Mouse (Mus musculus): ENCODE data around the gene Igfn1. TPM values are rescaled to one million over a fixed set of nuclear protein-coding genes. Genes with fewer than 3 reads are reported as not detected.

The Igfn1 gene
- polyA plus RNA-seq, 1 experiment from 2014 or later = not detected

DNA sequence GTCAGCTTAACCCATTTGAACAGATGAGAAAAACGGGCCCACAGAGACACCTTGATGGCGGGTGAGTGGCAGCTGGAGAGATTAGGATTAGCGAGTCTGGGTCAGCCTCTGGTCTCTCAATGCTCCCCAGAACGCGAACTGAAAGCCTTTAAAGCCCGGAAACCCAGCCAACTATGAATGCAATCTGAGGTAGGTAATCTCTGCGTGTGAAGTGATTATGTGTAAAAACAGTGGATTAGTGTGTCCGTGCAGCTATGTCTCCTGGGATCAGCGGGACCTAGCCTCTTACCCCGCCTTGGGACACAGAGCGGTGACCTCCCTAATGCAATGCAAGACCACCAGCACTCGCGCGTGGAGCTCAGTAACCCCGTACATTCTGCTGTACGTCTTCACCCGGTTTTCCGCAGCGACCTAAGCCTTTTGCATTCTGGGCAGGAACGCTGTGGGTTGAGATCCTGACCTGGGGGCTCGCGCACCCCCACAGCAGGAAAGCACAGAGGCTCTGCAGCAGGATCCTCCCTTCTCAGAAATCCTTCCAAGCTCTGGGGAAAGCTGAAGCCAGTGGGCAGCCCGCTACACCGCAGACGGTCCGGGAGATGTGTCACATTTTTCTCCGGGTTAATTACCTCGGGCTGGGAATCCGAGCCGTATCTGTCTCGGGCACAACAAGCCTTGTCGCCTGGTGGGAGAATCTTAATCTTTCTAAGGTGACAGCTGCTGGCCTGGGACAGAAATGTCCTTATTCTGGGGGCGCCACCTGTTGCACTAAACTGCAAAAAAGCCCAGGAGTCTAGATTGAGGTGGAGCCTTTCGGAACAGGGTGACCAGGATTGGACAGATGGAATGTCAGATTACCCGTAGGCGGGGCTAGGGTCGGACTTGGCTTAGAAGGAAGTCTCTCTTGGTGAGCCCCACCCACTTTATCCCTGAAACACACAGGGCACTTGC lies 1.3 kb upstream of the Igfn1 start, which contains the start of gene Tmem9:
Tmem9 (plus strand) TSS at position 940 of the 948 bp plus-strand sequence.
- 4% methylated on average over 37 of the region's 37 CpGs for WGBS
- ATAC-seq (ENCODE audit: low FRiP score) = peak; percentile 79; the same call in 1 of the 2 replicates
- peak within 1 kb of the TSS; percentile 28; the same call in 1 of the 2 replicates for H3K9ac ChIP-seq (replicated peaks)

DNA sequence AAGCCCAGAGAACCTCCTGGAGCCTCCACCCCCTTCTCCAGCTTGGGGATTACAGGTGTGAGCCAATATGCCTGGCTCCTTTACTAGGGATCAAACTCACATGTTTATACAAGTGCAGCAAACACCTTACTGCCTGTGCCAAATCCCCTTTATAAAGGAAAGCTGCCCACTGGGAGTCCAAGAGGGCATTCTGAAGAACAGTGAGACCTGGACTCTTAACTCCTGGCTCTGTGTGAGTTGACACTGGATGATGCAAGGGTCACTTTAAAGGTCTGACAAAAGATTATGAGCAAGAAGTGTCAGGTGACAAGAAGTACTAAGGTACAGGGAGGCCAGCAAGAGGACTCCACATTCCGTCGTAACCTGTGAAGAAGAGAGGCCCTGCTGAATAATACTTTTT lies 4.7 kb downstream of the Igfn1 start:
- Histone ChIP-seq H3K4me2 (no peak overlapping the region), H3K27me3 (replicated peaks) (peaks cover 7% of the 10 kb centered on the region), H3K36me3 (no peaks in the 10 kb centered on the region), H3K4me1 (no peaks in the 10 kb centered on the region), H3K27ac (replicated peaks) (no peak overlapping the region), H3K4me3 (replicated peaks) (no peak overlapping the region), H3K9me3 (replicated peaks) (no peaks in the 10 kb centered on the region), H3K9ac (replicated peaks) (no peak overlapping the region)
- ATAC-seq (ENCODE audit: low FRiP score) = no peak
- WGBS = 95% methylated on average over 2 of the region's 2 CpGs

More for the DNA sequence above, 1.3 kb upstream of the Igfn1 start, which contains the start of gene Tmem9:
- Histone ChIP-seq H3K4me1 (peaks cover 12% of the 10 kb centered on the region), H3K4me2 (peak within 1 kb of the TSS; percentile 73), H3K36me3 (no peaks in the 10 kb centered on the region), H3K9me3 (replicated peaks) (no peaks in the 10 kb centered on the region), H3K27ac (replicated peaks) (no peak within 1 kb of the TSS), H3K4me3 (replicated peaks) (peak within 1 kb of the TSS; percentile 42), H3K27me3 (replicated peaks) (peaks cover 24% of the 10 kb centered on the region)

DNA sequence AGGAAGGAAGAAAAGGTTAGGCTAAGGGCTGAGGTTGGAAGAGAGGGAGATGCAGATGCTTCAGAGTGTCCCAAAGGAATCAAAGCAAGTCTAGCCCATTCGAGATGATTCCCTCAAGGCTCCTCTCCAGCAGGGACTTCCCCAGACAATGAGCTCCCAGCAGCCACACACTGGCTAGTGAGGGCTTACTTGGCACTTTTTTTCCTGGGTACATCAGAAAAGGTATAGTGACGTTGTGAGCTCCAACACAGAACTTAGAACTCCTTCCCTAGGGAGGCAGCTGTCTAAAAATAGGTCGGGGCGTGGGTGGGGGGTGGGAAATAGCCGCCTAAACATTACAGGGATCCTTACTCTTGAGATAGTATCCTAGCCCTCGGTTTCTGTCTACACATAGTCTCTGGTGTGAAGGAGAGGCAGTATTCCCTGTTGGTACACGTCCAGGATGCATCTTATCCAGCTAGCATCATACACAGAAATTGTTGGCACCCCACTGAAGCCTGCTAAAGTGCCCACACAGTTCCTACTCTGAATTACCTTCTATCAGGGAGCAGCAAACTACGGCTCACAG lies 6.3 kb downstream of the Igfn1 start:
- Histone ChIP-seq H3K27me3 (replicated peaks) (peaks cover 4% of the 10 kb centered on the region; the same call in 1 of the 2 replicates), H3K9ac (replicated peaks) (no peak overlapping the region), H3K9me3 (replicated peaks) (no peaks in the 10 kb centered on the region), H3K36me3 (no peaks in the 10 kb centered on the region), H3K27ac (replicated peaks) (no peak overlapping the region), H3K4me1 (no peaks in the 10 kb centered on the region), H3K4me3 (replicated peaks) (no peak overlapping the region), H3K4me2 (no peak overlapping the region)
- WGBS = 62% methylated on average over 8 of the region's 8 CpGs
- no peak for ATAC-seq (ENCODE audit: low FRiP score)

DNA sequence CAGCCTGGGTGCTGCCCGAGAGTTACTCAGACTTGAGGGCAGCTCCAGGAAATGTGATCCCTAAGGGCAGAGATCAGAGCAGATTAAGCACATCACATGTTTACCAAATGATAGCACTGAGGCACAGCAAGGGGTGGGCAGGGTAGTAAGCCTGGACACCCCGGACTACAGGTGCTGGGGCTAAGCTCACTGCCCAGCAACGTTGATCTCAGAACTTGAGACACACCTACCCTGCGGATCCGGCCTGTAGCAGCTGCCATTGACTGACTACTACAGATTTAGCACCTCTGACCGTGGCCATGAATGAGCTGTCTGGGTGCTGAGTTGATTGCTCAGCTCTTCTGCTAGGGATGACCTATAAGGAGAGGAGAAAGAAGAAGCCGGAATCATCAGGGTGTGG lies 8.6 kb downstream of the Igfn1 start:
- no peaks in the 10 kb centered on the region for H3K9me3 ChIP-seq (replicated peaks)
- WGBS = 76% methylated on average over 7 of the region's 7 CpGs
- no peak overlapping the region for H3K4me2 ChIP-seq
- H3K4me1 ChIP-seq = no peaks in the 10 kb centered on the region
- H3K4me3 ChIP-seq (replicated peaks) = no peak overlapping the region
- no peak overlapping the region for H3K27ac ChIP-seq (replicated peaks)
- H3K36me3 ChIP-seq = no peaks in the 10 kb centered on the region
- H3K27me3 ChIP-seq (replicated peaks) = peaks cover 4% of the 10 kb centered on the region; the same call in 1 of the 2 replicates
- no peak overlapping the region for H3K9ac ChIP-seq (replicated peaks)
- ATAC-seq (ENCODE audit: low FRiP score) = no peak

DNA sequence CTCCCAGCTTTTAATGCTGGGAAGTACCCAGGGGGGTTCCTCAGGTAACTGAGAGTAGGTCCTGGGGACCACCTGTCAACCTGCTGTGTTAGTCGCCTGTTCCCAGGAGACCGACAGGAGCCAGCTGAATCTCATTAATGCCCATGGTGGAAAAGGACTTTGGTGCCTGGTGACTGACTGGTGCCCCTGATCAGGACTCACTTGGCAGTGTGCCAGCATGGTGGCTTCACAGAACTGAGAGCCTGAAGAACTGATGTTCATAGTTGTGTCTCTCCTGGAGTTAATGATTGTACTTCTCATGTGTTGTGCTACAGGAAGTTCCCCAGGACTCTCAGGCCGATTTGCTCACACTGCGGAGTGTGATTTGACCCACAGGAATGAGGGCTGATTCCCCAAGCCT lies 12.7 kb downstream of the Igfn1 start:
- Histone ChIP-seq H3K27me3 (replicated peaks) (no peaks in the 10 kb centered on the region), H3K9me3 (replicated peaks) (no peaks in the 10 kb centered on the region), H3K27ac (replicated peaks) (no peak overlapping the region), H3K4me2 (no peak overlapping the region), H3K4me3 (replicated peaks) (no peak overlapping the region), H3K4me1 (no peaks in the 10 kb centered on the region), H3K9ac (replicated peaks) (no peak overlapping the region), H3K36me3 (no peaks in the 10 kb centered on the region)
- no peak for ATAC-seq (ENCODE audit: low FRiP score)
- WGBS = 89% methylated on average over 4 of the region's 4 CpGs

DNA sequence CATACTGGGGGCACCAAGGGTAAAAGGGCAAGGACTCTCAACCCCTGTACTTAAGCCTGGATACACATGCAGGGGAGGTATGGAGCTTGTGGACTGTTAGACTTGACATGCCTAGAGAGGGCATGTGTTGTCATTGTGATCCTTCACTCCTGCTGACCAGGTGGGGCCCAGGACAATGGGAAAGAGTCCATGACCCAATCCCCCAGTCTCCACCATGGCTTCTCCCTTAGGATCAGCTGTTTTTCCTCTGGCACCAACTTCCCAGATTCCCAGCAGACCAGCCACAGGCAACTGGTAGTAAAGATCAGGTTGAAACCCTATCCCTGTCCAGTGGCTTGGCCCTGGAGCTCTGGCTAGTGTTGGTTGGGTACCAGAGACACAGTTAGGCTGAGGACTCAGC lies 16.3 kb downstream of the Igfn1 start:
- Histone ChIP-seq H3K27me3 (replicated peaks) (no peaks in the 10 kb centered on the region), H3K4me1 (no peaks in the 10 kb centered on the region), H3K27ac (replicated peaks) (no peak overlapping the region), H3K4me3 (replicated peaks) (no peak overlapping the region), H3K4me2 (no peak overlapping the region), H3K36me3 (no peaks in the 10 kb centered on the region), H3K9me3 (replicated peaks) (no peaks in the 10 kb centered on the region), H3K9ac (replicated peaks) (no peak overlapping the region)
- no peak for ATAC-seq (ENCODE audit: low FRiP score)

DNA sequence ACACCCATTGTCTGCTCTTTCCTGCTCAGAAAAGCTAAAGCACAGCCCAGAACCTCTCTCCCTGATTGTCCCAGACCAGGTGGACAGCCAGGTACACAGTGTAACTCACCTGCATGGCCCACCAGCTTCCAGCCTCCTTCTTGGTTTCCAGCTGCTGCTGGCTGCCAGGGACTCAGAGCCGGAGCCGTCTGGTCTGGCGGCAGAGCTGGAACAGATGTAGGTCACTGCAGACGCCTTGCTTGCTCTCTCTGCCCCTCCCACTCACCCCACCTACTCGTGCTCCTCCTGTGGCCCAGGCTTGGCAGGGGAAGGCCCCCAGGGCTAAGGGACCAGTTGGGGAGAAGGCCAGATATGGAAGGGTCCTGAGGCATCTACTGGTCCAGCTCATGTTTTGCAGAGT lies 22.0 kb downstream of the Igfn1 start:
- no peak overlapping the region for H3K4me2 ChIP-seq
- H3K4me1 ChIP-seq = no peaks in the 10 kb centered on the region
- 64% methylated on average over 5 of the region's 5 CpGs for WGBS
- no peaks in the 10 kb centered on the region for H3K36me3 ChIP-seq
- H3K4me3 ChIP-seq (replicated peaks) = no peak overlapping the region
- no peak overlapping the region for H3K9ac ChIP-seq (replicated peaks)
- H3K27me3 ChIP-seq (replicated peaks) = no peaks in the 10 kb centered on the region
- no peak overlapping the region for H3K27ac ChIP-seq (replicated peaks)
- ATAC-seq (ENCODE audit: low FRiP score) = no peak
- H3K9me3 ChIP-seq (replicated peaks) = no peaks in the 10 kb centered on the region

DNA sequence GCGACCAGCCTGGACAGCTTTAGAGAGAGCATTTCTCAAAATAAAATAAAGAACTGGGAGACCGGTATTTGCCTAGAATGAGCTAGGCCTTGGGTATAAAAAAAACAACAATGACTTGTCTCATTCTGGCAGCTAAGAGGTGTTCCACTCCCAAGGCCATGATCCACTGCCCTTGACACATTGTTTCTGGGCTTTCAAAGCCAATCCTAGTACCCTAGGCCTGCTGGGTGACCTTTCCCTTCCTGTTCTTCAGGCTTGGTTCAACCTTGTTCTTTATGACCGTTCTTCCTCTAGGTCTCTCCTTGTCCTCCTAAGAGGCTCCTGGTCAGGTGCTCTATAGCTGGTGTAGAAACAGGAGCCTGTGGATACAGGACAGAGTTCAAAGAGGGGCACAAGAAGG lies 33.6 kb downstream of the Igfn1 start:
- Histone ChIP-seq H3K9me3 (replicated peaks) (no peaks in the 10 kb centered on the region), H3K4me2 (no peak overlapping the region), H3K36me3 (no peaks in the 10 kb centered on the region), H3K27ac (replicated peaks) (no peak overlapping the region), H3K27me3 (replicated peaks) (no peaks in the 10 kb centered on the region), H3K9ac (replicated peaks) (no peak overlapping the region), H3K4me3 (replicated peaks) (no peak overlapping the region), H3K4me1 (no peaks in the 10 kb centered on the region)
- WGBS = 91% methylated on average over 3 of the region's 3 CpGs
- no peak for ATAC-seq (ENCODE audit: low FRiP score)

DNA sequence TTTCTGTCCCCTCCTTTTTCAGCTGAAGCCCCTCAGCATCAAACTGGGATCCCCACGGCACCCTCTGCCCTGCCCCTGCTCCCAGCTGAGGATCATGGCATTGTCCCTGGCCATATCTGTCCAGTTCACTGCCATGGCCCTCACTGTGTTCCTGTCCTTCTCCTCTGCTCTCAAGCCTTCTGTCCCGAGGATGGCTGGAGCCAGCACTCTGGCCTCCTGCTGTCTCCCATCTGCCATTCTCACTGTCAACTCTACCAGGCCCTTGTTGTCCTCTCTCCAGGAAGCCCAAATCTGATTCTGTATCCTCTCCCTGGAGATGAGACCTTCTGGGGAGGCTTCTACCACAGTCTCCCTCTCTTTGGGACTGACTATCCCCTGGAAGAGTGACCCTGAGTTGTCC lies 35.7 kb downstream of the Igfn1 start:
- Histone ChIP-seq H3K9me3 (replicated peaks) (no peaks in the 10 kb centered on the region), H3K4me1 (no peaks in the 10 kb centered on the region), H3K4me2 (no peak overlapping the region), H3K27me3 (replicated peaks) (no peaks in the 10 kb centered on the region), H3K4me3 (replicated peaks) (no peak overlapping the region), H3K27ac (replicated peaks) (no peak overlapping the region), H3K9ac (replicated peaks) (no peak overlapping the region), H3K36me3 (no peaks in the 10 kb centered on the region)
- 63% methylated on average over 2 of the region's 2 CpGs for WGBS
- no peak for ATAC-seq (ENCODE audit: low FRiP score)

DNA sequence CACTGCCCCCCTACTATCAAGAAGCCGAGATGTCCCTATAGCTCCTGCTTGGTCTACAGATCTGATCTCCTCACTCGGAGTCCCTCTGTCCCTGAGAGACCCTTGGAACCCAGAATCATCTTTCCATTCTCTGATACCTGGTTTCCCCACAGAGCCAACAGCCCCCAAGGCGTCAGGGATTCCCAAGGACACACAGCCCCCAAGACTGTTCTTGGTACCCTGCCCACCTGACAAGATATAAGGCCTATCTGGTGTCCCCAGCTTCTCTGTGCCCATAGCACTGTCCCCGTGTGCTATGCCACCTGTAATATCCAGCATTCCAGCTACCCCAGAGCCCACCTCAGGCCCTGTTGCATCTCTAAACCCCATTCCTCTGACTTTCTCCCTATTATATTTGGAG lies 38.4 kb downstream of the Igfn1 start:
- Histone ChIP-seq H3K36me3 (no peaks in the 10 kb centered on the region), H3K4me3 (replicated peaks) (no peak overlapping the region), H3K4me1 (no peaks in the 10 kb centered on the region), H3K27me3 (replicated peaks) (no peaks in the 10 kb centered on the region), H3K9ac (replicated peaks) (no peak overlapping the region), H3K27ac (replicated peaks) (no peak overlapping the region), H3K9me3 (replicated peaks) (no peaks in the 10 kb centered on the region), H3K4me2 (no peak overlapping the region)
- 79% methylated on average over 4 of the region's 4 CpGs for WGBS
- ATAC-seq (ENCODE audit: low FRiP score) = no peak

DNA sequence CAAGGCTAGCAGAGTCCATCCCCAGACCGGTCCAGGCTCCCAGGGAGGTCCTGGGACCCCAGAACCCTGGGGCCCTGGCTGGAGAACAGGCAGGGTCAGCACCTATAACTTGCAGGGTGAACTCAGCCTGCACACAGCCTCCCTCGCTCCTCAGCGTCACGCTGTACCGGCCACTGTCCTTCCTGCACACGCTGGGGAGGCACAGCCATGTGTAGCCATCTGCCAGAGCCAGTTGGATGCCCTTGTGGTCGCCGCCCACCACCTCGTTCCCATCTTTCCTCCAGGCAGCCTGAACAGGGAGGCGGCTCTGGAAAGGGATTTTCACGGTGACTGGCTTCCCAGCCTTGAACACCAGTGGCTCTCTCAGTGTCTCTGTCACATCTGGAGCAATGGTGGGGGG lies 41.6 kb downstream of the Igfn1 start:
- 67% methylated on average over 11 of the region's 11 CpGs for WGBS

DNA sequence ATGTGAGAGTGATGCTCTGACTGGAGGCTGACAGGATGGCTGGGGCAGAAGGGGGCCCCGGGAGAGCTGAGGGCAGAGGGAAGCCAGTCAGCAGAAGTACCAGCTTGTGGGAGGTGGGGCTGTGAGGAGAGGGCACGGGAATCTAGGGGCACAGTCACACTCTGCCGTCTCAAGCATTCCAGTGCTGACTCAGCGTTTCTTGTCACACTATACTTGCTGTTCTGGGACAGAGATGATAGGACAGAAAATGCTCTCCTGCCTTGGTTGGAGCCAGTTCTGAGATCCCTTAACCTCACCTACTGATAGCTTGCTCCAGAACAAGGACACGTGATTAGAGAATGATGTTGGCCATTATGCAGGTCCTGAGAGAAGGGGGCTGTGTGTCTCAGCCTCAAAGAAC lies 43.0 kb downstream of the Igfn1 start:
- H3K4me2 ChIP-seq = no peak overlapping the region
- H3K4me3 ChIP-seq (replicated peaks) = no peak overlapping the region
- no peak for ATAC-seq (ENCODE audit: low FRiP score)
- H3K27me3 ChIP-seq (replicated peaks) = no peaks in the 10 kb centered on the region
- no peak overlapping the region for H3K9ac ChIP-seq (replicated peaks)
- H3K36me3 ChIP-seq = no peaks in the 10 kb centered on the region
- no peaks in the 10 kb centered on the region for H3K9me3 ChIP-seq (replicated peaks)
- no peak overlapping the region for H3K27ac ChIP-seq (replicated peaks)
- WGBS = 70% methylated on average over 5 of the region's 5 CpGs
- no peaks in the 10 kb centered on the region for H3K4me1 ChIP-seq

More for the DNA sequence above, 41.6 kb downstream of the Igfn1 start:
- Histone ChIP-seq H3K27ac (replicated peaks) (no peak overlapping the region), H3K4me1 (no peaks in the 10 kb centered on the region), H3K4me2 (no peak overlapping the region), H3K4me3 (replicated peaks) (no peak overlapping the region), H3K36me3 (no peaks in the 10 kb centered on the region), H3K9ac (replicated peaks) (no peak overlapping the region), H3K9me3 (replicated peaks) (no peaks in the 10 kb centered on the region), H3K27me3 (replicated peaks) (no peaks in the 10 kb centered on the region)
- no peak for ATAC-seq (ENCODE audit: low FRiP score)

Data from neural tube, embryonic 15.5 days (tissue).